Mouse (Mus musculus) hindbrain, embryonic 16.5 days (tissue): ENCODE measurements around the gene Cbfa2t3. TPM values are rescaled to one million over a fixed set of nuclear protein-coding genes. Genes with fewer than 3 reads are reported as not detected.

Source experiments
- ATAC-seq: fragments of 200-750 bp; cut with Nextera tagmentation; 2 replicates; pipeline ENCODE4 v1.8.0; 2017; ENCODE audit warnings: moderate TSS enrichment, moderate library complexity
- H3K27ac ChIP-seq: fragments of 300-500 bp; sonication (generic); 2 replicates; pipeline ENCODE4 v1.5.1; 2014; ENCODE audit warnings: low read depth, mild to moderate bottlenecking, control low read depth, low read length, moderate library complexity
- H3K27me3 ChIP-seq: fragments of 300-500 bp; sonication (generic); replicated peaks from 2 replicates; pipeline ENCODE4 v1.6.1; 2014; ENCODE audit warnings: low read length; ENCODE audit not compliant: control insufficient read depth, insufficient read depth
- H3K36me3 ChIP-seq: fragments of 300-500 bp; sonication (generic); 2 replicates; pipeline ENCODE4 v1.6.1; 2014; ENCODE audit warnings: mild to moderate bottlenecking, low read length, moderate library complexity, mixed read lengths; ENCODE audit not compliant: control insufficient read depth, insufficient read depth
- H3K4me1 ChIP-seq: fragments of 300-500 bp; sonication (generic); 2 replicates; pipeline ENCODE4 v1.6.1; 2014; ENCODE audit warnings: low read depth, low read length; ENCODE audit not compliant: control insufficient read depth, insufficient read depth
- H3K4me2 ChIP-seq: fragments of 300-500 bp; sonication (generic); 2 replicates; pipeline ENCODE4 v1.6.1; 2014; ENCODE audit warnings: mild to moderate bottlenecking, low read length, control low read depth, moderate library complexity
- H3K4me3 ChIP-seq: fragments of 300-500 bp; sonication (generic); 2 replicates; pipeline ENCODE4 v1.5.1; 2014; ENCODE audit warnings: mild to moderate bottlenecking, low read length, control low read depth, moderate library complexity
- H3K9ac ChIP-seq: fragments of 300-500 bp; sonication (generic); 2 replicates; pipeline ENCODE4 v1.6.1; 2014; ENCODE audit warnings: low read depth, mild to moderate bottlenecking, control low read depth, low read length, moderate library complexity
- H3K9me3 ChIP-seq: fragments of 300-500 bp; sonication (generic); 2 replicates; pipeline ENCODE4 v1.6.1; 2014; ENCODE audit warnings: mild to moderate bottlenecking, low read length, moderate library complexity; ENCODE audit not compliant: control insufficient read depth
- WGBS: fragments of 180-500 bp; shearing (Covaris S2); extraction: QIAGEN DNeasy Blood & Tissue Kit; methylation state at CpG from one replicate; pipeline ENCODE4 v1.1.7; 2014; 5-methylcytosine and 5-hydroxymethylcytosine counted together
- polyA plus RNA-seq: library from polyadenylated mRNA; unstranded; fragments of >200 nt; fragmentation: Nextera tagmentation; extraction: Ambion mirVana; gene quantifications from 2 replicates; pipeline ENCODE4 v1.2.1, GENCODE M21; 2015

Cbfa2t3 gene
- polyA plus RNA-seq, 1 experiment from 2014 or later: 12.6 TPM

DNA sequence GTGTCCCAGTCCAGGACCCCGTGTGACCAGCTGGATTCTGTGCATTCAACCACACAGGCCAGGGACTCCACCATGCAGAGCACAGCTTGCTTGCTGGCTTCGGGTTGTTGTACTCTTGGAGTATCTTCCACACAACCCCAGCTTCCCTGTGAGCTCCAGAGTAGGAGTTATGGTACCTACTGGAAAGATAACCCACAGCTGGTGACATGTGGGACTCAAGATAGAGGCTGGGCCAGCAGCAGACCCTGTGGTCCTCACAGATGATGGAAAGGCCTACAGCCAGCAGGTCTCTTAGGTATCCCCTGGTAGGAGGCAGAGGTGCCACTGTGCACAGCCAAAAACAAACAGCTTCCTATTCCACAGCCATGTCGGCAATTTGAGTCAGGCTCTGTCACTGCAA lies 12.6 kb upstream of the Cbfa2t3 start:
- WGBS: 69% methylated on average over 3 of the region's 3 CpGs
- H3K9ac ChIP-seq: no peak overlapping the region
- H3K4me1 ChIP-seq: peaks cover 14% of the 10 kb centered on the region; the same call in 1 of the 2 replicates
- no peaks in the 10 kb centered on the region for H3K9me3 ChIP-seq
- no peak for ATAC-seq
- H3K27ac ChIP-seq: no peak overlapping the region
- no peaks in the 10 kb centered on the region for H3K36me3 ChIP-seq
- H3K27me3 ChIP-seq: no peaks in the 10 kb centered on the region
- no peak overlapping the region for H3K4me3 ChIP-seq
- H3K4me2 ChIP-seq: no peak overlapping the region

DNA sequence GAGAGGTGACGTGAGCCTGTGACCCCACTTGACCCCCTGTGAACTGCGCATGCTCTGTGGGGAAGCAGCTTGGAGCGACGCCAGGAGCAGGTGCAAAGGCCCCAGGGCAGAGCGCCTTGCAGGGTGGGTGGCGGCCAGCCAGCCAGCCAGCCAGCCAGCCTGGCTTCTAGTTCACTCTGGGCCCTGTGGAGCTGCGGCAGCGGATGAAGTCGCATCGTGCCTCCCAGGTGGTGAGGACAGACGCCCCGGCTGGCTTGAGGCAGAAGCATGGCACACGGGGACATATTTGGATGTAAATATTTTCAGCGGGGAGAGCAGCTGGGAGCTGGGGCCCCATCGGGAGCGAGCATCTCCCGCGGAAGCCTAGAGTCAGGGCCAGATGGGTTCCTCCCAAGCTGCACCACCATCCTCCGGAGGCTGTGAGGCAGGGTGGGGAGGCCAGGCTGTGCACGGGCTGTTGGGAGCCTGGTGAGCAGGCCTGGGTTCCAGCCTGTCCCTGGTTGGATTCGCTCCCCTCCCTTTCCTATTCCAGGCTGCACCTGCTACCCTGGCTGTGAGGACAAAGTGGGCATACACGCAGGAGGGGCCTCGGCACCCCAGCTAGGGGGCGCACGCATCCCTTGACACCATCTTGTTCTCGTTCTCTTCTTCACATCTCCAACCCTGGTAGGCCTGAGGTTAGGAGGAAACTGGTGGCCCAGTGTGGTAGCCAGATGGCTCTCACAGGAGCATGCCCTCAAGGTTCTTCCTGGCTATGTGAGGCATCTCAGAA lies 10.6 kb upstream of the Cbfa2t3 start:
- Histone ChIP-seq H3K27me3 (no peaks in the 10 kb centered on the region), H3K36me3 (no peaks in the 10 kb centered on the region), H3K4me2 (no peak overlapping the region), H3K9ac (no peak overlapping the region), H3K4me3 (no peak overlapping the region), H3K9me3 (no peaks in the 10 kb centered on the region), H3K27ac (peak overlapping the region; percentile 36; the same call in 1 of the 2 replicates), H3K4me1 (peaks cover 25% of the 10 kb centered on the region; the same call in 1 of the 2 replicates)
- WGBS: 20% methylated on average over 26 of the region's 26 CpGs
- peak; percentile 59 for ATAC-seq

DNA sequence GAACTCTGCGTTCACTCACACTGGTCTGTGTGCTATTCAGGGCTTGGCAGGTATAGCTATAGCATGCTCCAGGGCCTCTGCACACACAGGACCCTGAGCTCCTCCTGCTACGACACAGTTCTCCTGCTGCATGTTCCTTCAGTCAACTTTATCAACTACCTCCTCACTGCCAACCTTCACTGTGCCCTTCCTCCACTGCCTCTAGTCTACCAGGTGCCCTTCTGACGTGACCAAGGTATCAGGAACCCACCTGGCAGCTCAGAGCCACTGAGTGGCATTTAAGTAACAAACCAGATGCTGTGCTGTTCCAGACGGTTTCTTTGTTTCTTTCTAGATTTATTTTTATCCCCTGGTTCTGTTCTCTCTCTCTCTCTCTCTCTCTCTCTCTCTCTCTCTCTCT lies 8.3 kb upstream of the Cbfa2t3 start:
- Histone ChIP-seq H3K27me3 (no peaks in the 10 kb centered on the region), H3K4me1 (peaks cover 20% of the 10 kb centered on the region; the same call in 1 of the 2 replicates), H3K9me3 (no peaks in the 10 kb centered on the region), H3K4me3 (no peak overlapping the region), H3K27ac (no peak overlapping the region), H3K4me2 (no peak overlapping the region), H3K9ac (no peak overlapping the region), H3K36me3 (no peaks in the 10 kb centered on the region)
- WGBS: 75% methylated on average over 4 of the region's 4 CpGs
- ATAC-seq: no peak

DNA sequence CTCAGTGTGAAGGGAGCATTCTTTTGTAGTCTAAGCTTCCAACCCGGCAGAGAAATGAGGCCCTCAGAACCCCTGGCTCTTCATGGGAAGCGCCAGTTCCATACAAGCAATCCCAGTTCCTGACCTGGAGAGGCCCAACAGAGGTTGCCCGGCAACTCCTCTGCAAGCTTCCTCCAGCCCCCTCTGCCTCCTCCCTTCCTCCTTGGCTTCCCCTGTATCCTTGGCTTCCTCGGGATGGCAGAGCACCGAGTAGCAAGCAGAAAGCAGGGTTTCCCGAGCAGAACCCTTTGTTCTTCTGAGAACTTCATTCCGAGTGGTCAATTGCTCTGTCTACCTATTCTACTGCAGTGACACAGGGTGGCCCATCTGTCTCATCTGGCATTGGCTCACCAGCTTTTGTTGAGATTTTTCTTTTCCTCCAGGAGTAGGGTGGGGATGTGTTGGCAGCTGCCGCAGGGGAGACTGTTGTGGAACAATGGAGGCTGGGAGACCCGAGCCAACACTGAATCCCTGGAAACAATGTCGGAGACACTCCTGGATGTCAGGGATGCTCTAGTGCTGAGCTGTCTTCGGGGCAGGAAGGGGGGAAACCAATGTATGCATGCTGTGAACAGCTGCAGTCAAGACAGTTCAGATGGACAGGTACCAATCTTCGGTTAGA lies 7.1 kb upstream of the Cbfa2t3 start:
- ATAC-seq: peak; percentile 63; the same call in 1 of the 2 replicates
- WGBS: 24% methylated on average over 12 of the region's 12 CpGs
- no peak overlapping the region for H3K4me3 ChIP-seq

DNA sequence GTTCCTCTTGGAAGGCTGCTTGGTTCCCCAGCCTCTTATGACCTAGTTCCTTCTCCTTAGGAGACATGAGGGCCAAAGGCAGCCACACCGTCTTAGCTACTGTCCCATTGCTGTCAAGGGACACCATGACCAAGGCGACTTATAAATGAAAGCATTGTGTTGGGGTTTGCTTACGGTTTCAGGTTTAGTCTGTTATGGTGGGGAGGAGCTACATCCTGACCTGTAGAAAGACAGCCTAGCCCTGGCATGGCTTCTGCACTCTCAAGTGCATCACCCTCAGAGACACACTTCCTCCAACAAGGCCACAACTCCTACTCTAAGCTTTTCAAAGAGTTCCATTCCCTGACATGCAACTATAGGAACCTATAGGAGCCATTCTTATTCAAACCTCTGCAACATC lies 5.7 kb upstream of the Cbfa2t3 start:
- Histone ChIP-seq H3K4me1 (peaks cover 13% of the 10 kb centered on the region; the same call in 1 of the 2 replicates), H3K27me3 (no peaks in the 10 kb centered on the region), H3K36me3 (no peaks in the 10 kb centered on the region), H3K9ac (no peak overlapping the region), H3K4me2 (no peak overlapping the region), H3K27ac (no peak overlapping the region), H3K4me3 (no peak overlapping the region), H3K9me3 (no peaks in the 10 kb centered on the region)
- no peak for ATAC-seq
- WGBS: 91% methylated on average over 3 of the region's 3 CpGs

More for the DNA sequence above, 7.1 kb upstream of the Cbfa2t3 start:
- H3K9ac ChIP-seq: no peak overlapping the region
- no peak overlapping the region for H3K4me2 ChIP-seq
- H3K9me3 ChIP-seq: no peaks in the 10 kb centered on the region
- no peaks in the 10 kb centered on the region for H3K27me3 ChIP-seq
- peaks cover 16% of the 10 kb centered on the region; the same call in 1 of the 2 replicates for H3K4me1 ChIP-seq
- H3K36me3 ChIP-seq: no peaks in the 10 kb centered on the region
- H3K27ac ChIP-seq: no peak overlapping the region

DNA sequence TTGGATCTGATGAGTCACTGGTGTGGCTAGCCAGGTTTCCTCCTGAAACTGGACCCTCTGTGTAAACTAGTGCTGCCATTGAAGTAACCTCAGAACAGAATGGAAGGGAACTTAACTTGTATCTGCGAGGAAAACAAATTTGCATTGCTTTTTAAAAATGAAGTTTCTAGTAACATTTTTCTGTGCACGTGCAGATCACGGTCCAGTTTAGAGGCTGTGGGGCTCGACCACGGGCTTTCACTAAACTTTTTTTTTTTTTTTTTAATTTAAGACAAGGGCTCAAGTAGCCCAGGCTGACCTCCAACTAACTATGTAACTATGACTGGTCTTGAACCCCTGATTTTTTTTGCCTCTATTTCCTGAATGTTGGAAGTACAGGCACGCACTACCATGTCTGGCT lies 4.0 kb upstream of the Cbfa2t3 start:
- Histone ChIP-seq H3K36me3 (no peaks in the 10 kb centered on the region), H3K9me3 (no peaks in the 10 kb centered on the region), H3K27me3 (no peaks in the 10 kb centered on the region), H3K9ac (no peak overlapping the region), H3K4me1 (peaks cover 11% of the 10 kb centered on the region; the same call in 1 of the 2 replicates), H3K27ac (no peak overlapping the region), H3K4me2 (no peak overlapping the region), H3K4me3 (no peak overlapping the region)
- no peak for ATAC-seq
- WGBS: 88% methylated on average over 6 of the region's 6 CpGs

DNA sequence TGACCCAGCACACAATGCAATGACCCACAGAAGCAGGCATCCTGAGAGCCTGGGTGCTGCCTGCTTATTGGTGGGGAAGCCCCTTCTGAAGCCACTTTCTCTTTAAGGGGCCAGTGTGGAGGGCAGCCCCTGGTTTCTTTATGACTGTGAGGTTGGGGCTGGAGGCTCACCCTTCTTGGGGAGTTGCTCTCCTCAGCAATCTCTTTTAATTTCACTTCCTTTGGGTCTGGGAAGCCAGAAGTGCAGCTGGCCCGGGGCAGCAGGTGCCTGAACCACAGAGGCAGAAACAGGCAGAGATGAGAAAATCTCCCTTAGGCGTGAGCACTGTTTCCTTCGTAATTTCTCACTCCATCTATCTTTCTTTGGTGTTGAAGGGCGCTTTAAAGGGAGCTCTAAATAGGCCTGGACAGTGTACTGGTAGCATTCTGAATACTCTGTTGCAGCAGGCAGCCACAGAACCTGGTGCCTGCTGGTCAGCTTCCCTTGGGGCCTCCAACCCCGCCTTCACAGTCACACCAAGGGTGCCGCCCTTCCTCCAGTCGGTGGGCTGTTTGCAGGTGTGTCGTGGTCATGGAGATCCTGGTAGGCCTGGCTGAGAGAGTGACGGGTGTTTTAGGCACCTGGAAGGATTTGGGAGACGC lies 3.5 kb upstream of the Cbfa2t3 start:
- H3K36me3 ChIP-seq: no peaks in the 10 kb centered on the region
- no peak overlapping the region for H3K4me2 ChIP-seq
- no peak overlapping the region for H3K27ac ChIP-seq
- H3K9ac ChIP-seq: no peak overlapping the region
- no peaks in the 10 kb centered on the region for H3K9me3 ChIP-seq
- no peak for ATAC-seq
- no peaks in the 10 kb centered on the region for H3K27me3 ChIP-seq
- WGBS: 57% methylated on average over 10 of the region's 10 CpGs
- peaks cover 11% of the 10 kb centered on the region; the same call in 1 of the 2 replicates for H3K4me1 ChIP-seq
- H3K4me3 ChIP-seq: no peak overlapping the region

DNA sequence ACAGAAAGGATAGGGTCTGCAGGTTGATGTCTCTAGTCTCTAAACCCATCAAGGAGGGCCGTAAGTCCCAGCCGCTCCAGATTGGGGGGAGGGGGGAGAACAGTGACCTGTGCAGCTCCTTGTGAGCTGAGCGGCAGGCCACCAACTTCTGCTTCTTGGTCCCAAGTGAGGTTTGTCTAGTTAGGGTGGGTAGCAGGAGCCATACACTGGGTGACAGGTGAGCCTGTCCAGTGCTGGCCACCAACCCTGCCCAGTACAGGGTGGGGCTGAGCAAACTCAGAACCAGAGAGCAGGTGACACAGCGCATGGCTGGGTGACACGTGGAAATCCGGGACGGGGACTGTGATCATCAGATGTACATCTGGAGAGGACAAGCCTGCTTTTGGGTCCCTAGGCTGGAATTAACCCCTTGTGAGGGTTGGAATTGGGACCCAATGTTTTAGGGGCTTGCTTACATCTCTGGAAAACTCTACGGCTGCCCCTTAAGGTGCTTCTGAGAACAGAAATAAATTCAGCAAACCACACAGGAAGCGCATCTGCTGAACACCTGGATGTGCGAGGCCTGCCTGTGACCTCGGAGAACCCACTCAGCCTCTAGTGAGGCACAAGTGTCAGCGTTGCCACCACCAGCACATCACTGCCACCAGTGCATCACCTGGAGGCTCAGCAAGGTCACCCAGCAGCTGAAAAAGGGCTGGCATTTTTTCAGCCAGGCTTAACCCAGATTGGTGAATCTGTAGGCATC lies 2.7 kb upstream of the Cbfa2t3 start:
- Histone ChIP-seq H3K4me3 (no peak overlapping the region), H3K36me3 (no peaks in the 10 kb centered on the region), H3K27ac (no peak overlapping the region), H3K9ac (no peak overlapping the region), H3K27me3 (no peaks in the 10 kb centered on the region), H3K9me3 (no peaks in the 10 kb centered on the region), H3K4me1 (peaks cover 11% of the 10 kb centered on the region; the same call in 1 of the 2 replicates), H3K4me2 (no peak overlapping the region)
- 88% methylated on average over 12 of the region's 12 CpGs for WGBS
- no peak for ATAC-seq
